Mouse (Mus musculus) spleen, postnatal 4 days (tissue): Measurements from ENCODE around the gene Rpl3l.

ENCODE experiments used
- DNase-seq, 2 experiments: peaks; one replicate each; pipeline ENCODE4 v3.0.0; 2022; ENCODE audit warnings: low spot score in 2 of 2

The Rpl3l gene

DNA sequence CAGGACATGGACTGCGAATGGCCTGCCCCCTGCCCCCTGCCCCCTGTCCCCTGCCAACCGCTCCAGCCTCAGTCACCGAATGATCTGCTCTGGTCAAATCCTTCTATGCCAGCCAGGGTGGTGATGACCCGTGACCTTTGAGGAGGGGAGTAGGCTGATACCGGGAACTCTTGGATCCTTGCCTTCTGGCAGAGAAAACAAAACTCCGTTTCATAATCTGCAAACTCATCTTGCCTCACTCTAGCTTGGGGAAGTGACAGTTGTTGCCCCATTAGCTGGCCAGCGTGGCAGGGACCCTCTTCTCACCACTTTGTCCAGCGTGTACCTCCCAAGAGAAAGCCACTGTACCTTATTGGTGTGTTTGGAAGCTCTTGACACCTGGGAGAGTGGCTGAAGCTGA, 14.7 kb downstream of the Rpl3l start:
- no peak for DNase-seq

GRCm38 (mm10) chr17:24743896-24744295, 16.3 kb downstream of the Rpl3l start:
- DNase-seq: no peak

DNA sequence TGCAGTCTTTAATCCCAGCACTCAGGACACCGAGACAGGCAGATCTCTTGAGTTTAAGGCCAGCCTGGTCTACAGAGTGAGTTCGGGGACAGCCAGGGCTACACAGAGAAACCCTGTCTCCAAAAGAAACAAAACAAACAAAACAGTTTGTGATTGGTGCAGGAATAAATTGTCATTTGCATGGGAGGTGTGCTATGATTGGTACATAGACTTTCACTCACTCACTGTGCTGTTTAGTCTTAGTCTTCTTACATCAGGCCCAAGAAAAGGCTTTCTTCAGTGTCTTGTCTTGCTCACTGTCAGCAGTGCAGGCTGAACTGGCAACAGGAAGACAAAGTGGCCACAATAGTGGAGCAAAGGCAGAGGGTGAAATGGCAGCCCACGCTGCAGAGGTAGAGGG, 16.8 kb downstream of the Rpl3l start:
- DNase-seq: no peak

DNA sequence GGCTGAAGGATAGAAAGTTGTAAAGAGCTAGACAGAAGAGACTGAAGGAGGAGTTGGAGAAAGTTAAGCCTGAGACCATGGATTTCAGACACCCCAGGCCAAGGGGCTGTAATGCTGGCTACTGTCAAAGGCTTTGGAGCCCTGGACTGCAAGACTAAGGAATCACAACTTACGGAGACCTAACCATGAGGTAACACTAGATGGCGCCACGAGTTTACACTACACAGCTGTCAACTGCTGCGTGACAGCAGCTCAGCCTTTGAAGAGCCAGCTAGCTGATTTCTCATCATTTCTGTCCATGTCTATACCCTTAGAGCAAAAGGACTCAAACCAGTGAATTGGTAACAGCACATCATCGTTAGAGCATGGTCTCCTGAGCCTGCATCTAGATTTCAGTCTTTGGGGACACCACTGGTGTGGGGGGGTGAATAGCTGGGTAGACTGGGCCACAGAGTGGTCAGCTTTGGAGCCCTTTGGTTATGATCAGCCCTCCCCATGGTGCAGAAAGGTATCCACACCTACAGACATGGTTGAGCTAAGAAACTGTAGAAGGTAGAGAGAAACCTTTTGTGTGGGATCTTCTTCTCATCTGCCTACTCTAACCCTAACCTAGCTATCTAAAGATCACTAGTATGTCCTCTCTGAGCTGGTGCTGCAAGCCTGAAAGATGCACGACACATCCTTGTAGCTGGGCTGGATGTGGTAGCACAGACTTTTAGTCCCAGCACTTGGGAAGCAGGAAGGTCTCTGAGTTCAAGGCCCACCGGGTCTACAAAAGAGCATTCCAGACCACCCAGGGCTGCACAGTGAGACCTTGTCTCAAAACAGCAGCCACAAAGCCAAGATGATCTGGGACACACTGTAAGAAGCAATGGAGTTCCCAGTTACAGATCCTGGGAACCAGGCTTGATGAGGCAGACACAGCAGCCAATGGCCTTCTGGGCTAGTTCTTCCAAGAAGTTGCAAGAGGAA, 18.2 kb downstream of the Rpl3l start:
- peak; percentile 81 to 92 for DNase-seq

- DNase-seq: peak in 1 of 2 experiments; percentile 60
Measured at GRCm38 (mm10) chr17:24746986-24747385, 19.4 kb downstream of the Rpl3l start.

DNA sequence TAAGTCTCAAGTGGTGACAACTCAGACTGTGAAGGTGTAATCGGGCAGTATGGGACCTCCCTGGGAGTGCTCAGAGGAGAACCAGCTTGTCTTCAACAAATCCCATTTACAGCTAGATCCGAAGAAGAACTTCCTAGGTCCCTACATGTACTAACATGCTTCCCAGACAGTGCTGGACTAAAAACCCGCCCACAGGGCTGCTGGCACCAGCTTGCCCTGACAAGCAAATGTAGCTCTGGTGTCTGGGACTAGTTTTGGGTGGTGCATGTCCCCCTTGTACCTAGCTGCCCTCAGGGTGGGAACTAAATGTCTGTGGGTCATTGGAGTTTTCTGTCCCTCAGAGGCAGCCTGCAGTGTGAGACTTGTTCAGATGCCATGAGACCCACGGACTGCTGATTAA, 23.9 kb downstream of the Rpl3l start:
- DNase-seq: no peak

GRCm38 (mm10) chr17:24752415-24753394, 25.1 kb downstream of the Rpl3l start, which contains the start of gene Hs3st6:
Gene Hs3st6 (plus strand): TSS chr17:24752988.
- no peak for DNase-seq

DNA sequence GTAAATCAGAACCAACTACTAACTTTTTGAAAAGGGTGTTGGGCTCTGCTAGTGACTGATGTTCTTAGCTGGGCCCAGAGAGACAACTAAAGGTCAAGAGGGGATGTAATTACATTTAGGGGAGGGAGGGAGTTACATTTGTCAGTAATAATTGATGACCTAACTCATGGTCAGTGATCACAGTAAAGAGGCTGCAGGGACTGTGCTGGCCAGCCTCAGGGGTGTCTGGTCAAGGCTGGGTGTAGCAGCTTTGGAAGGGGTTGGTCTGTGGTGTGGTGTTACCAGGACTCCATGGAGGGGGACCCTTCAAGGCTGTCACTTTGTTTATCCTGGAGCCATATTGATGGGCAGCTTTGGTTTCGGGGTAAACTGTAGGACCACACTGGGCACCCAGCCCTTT, 29.8 kb downstream of the Rpl3l start:
- no peak for DNase-seq

- DNase-seq: no peak
Measured at GRCm38 (mm10) chr17:24761121-24761520, 33.5 kb downstream of the Rpl3l start.

GRCm38 (mm10) chr17:24765016-24765905, 37.6 kb downstream of the Rpl3l start:
- no peak for DNase-seq

DNA sequence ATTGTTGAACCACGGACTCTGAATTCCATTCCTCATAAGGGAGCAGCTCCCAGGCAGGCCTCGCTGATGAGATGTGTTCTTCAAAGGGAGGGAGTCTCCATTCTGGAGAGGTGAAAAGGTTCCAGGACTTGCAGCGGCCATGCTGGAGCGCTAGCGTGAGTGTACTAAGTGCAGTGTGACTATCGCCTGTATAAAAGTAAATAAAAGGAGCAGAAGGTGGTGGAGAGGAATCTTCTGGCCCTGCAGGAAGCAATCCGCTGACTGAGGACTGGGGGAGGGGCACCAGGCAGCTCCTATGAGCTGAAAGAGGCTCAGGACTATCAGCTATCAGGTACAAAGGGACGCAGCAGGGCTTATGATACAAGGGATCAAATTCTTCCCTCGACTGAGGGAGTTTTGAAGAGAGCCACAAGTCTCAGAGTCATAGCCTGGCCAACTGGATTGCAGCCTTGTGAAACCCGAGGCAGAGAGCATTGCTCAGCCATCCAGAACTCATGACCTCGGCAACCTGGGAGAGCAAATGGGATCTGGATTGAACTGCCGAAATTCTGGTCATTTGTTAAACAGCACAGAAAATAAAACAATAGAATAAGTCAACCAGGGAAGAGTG, 38.8 kb downstream of the Rpl3l start:
- no peak for DNase-seq

DNA sequence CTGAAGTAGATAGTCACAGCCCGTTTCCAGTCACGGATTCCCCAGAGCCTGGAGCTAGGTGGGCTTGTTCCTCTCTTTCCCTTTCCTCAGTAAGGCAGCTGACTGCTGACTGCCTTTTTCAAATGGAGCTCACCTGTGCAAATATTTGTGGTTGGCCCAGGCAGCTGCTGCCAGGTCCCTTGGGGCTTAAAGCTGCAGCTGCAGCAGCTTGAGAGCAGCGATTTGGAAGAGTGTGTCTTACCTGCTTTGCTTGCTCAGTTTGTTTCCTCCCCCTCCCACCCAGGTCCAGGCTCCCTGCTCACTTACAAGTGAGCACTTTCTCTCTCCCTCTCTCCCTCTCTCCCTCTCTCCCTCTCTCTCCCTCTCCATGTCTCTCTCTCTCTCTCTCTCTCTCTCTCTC, 41.5 kb downstream of the Rpl3l start:
- no peak for DNase-seq

DNA sequence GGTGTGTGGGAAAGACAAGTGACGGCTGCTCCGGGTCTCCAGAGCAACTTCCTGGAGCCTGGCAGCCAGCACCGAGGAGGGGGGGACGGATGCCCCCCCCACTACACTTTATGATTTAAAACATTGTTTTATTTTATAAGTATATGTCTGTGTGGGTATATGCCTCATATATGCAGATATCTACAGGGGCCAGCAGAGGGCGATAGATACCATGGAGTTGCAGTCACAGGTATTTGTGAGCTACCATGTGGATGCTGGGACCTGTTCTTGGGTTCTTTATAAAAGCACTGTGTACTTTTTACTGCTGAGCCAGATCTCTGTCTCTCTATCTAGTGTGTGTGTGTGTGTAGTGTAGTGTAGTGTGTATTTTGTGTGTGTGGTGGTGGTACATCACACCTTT, 45.6 kb downstream of the Rpl3l start:
- no peak for DNase-seq

GRCm38 (mm10) chr17:24775173-24775572, 47.6 kb downstream of the Rpl3l start:
- DNase-seq: no peak

- DNase-seq: no peak
Measured at GRCm38 (mm10) chr17:24777073-24777472, 49.5 kb downstream of the Rpl3l start.

DNA sequence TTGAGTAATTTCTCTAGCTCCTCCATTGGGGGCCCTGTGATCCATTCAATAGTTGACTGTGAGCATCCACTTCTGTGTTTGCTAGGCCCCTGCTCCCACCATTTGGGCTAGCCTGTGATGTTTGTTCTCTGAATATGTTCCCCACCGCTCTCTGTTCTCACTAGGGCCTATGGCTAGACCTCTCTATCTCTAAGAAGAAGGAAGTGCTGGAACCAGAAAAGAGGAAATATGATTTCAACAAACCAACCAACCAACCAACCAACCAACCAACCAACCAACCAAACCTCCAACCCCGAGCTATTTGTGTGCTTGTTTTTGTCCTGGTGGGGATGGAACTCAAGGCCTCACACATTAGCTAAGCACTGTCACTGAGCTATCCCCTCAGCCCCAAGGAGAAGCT, 53.2 kb downstream of the Rpl3l start:
- DNase-seq: no peak
